Mouse (Mus musculus) cortical plate, adult 2 months (tissue): Measurements from ENCODE around the gene Shkbp1.

Experiments used
- CTCF ChIP-seq: fragments of 200-500 bp; IDR thresholded peaks from 2 replicates; pipeline ENCODE4 v1.5.1; 2011; ENCODE audit warnings: mild to moderate bottlenecking, control low read depth, low read length; ENCODE audit not compliant: insufficient read depth; ENCODE audit errors: extremely low read depth
- POLR2A ChIP-seq: fragments of 200-500 bp; IDR thresholded peaks from 2 replicates; pipeline ENCODE4 v1.6.1; 2011; ENCODE audit warnings: mild to moderate bottlenecking, low read length, control low read depth; ENCODE audit not compliant: insufficient read depth; ENCODE audit errors: extremely low read depth

- TF ChIP-seq POLR2A (no peak), CTCF (no peak)
These were observed 40.6 kb upstream of the Shkbp1 start for GRCm38 (mm10) chr7:27396184-27397047.
